Mouse (Mus musculus): ENCODE data around the gene Gm20716.
"Not testable (repeated sequence)": the region's sequence is repeated elsewhere in the genome, so short reads cannot be mapped to it uniquely, and the experiment has no call there.

The Gm20716 gene

DNA sequence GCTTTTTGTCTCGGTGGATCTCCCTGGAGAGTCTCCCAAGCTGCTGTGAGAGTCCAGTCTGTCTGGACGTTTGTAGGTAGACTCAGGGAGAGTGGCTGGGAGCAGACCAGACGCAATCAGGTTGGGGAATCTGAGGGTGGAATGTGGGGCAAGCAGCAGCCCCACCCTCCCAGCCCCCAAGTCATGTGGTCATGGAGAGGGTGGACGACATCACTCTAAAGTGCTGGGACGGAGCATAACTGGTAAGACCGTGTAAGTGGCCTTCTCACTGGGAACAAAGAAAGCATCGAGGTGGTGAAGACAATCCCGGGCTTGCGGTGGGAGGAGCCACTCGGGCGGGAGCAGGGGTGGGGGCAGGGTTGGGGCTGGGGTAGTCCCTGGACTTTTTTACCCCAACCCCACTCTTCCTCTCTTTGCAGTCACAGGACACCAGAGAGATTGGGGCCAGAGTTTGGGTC, 68.6 kb downstream of the Gm20716 start:
- DNase-seq = no peak

DNA sequence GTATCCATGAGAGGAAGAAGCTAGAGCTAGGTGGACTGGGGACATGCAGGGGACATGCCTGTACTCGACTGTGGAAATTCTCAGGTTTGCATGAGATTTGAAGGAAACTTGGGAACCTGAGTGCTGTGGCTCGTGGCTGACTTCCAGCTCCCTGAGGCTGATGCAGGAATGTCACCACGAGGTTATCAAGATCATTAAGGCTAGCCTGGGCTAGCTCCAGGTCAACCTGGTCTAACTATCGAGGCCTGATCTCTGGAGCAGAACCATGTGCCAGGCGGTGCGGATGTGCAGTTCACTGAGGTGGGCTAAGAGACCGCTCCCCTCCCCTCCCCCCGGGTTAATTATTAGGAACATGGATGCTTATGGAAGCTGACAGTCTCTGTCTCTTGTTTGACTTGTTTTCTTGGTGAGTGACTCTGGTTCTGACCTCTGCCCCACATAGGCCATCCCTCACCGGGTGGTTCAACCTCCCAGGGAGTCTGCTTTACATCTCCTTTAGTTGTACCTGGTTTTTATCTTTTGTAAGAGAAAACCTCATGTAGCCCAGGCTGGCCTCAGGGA, 69.7 kb downstream of the Gm20716 start:
- DNase-seq = no peak

- no peak for DNase-seq
Observed at GRCm38 (mm10) chr2:168158911-168159711, 71.1 kb downstream of the Gm20716 start.

DNA sequence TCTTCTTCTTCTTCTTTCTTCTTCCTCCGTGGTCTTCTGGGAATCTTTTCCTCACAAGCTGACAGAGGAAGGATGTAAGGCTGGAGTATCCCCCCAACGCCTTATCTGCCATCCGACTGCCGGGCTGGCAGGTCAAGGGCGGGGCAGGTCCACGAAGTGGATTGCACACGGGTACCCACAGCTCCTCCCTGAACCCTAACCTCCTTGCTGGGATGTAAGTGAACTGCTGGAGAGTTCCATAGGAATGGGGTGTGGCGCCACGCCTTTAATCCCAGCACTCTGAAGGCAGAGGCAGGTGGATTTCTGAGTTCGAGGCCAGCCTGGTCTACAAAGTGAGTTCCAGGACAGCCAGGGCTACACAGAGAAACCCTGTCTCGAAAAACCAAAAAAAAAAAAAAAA, 72.2 kb downstream of the Gm20716 start:
- DNase-seq = not testable (repeated sequence)

GRCm38 (mm10) chr2:168156361-168156760, 73.8 kb downstream of the Gm20716 start:
- no peak for DNase-seq

DNA sequence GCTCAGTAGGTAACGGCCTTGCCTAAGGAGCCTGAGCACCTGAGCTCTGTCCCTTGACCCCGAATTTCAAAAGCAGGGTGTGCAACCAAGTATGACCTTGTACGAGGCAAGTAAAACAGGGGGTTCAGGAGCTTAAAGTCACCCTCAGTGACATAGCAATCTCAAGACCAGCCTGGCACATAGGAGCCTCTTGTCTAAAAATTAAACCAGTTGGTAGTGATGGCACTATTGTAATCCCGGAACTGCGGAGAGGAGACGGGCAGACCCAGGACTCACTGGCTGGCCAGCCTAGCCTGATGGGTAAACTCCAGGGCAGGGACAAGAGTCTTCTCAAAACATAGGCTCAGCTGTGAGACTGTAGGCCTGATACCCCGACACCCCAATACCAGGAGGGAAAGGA, 74.5 kb downstream of the Gm20716 start:
- no peak for DNase-seq

DNA sequence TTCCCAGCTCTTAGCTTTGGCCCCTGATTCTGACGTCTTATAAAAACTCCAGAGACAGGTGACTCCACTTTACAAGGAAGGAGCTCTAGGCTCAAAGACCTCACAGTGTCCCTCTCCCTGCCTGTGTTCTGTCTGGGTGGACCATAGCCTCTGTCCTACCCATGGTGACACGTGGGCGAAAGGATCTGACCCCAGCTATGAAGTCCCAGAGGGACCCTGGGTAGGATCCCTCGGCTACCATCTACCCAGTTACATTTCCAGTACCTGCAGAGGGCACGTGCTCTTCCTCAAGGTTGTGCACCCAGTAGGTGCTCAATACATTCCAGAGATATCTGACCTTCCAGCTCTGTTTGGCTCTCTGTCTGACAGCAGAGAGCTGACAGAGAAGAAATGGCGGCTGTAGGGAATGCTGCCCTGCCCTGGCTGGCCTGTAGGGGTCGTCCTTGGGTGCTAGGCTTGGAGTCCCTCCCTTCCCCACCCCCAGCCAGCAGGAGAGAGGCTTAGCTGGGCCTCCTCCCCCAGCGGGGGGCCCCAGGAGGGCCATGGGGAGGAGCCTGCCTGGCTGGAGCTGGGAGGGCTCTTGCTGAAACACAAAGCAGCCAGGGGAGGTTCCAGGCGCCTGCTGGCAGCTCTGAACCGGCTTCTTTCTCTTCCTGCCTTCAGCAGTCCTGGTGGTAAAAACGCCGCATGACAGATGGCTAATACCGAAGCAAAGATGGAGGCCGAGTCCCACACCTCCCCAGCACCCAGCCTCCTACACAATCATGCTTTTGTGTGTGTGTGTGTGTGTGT, 75.9 kb downstream of the Gm20716 start:
- peak; percentile 55 for DNase-seq

DNA sequence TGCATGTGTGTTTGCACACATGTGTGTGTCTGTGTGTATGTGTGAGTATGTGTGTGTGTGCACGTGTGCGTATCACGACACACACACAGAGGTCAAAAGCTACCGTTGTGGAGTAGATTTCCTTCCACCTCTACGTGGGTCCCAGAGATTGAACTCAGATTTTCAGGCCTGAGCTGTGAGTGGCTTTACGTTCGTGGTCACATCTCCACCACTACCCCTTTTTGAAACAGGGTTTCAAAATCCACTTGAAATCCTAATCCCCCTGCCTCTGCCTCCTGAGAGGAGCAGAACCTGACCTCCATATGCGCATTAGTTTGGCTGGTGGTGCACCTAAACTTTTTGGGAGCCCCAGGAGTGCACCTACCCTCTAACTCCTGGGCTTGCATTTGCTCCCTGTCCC, 80.9 kb downstream of the Gm20716 start:
- DNase-seq = no peak

DNA sequence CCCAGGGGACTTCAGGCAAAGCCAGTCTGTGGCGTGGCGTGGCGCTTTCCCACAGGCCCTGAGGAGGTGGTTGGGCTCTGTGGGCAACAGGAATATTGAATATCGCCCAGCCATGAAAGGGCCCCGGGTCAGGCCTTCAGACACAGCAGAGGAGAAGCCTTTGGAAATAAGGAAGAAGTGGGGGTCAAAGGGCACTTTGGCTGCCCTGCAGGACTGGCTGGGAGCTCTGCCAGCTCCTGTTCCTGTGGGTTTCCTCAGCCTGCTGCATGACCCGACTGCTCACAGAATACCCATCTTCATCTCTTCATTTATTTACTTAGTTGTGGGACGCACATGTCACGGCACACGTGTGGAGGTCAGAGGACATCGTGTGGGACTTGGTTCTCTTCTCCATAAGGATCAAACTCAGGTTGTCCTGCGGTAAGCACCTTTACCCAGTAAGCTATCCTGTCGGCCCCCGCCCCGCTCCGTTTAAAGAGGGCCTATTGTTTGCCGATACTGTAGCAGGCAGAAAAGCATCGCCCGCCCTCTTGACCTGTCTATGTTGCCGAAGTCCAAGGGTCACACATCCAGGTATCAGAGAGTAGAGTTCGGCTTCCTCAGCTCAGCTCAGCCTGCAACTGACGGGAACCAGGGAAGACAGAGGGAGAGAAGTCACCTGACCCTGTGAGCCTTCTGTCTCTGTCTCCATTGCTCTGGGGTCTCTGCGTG, 82.3 kb downstream of the Gm20716 start:
- no peak for DNase-seq

GRCm38 (mm10) chr2:168145437-168145836, 84.7 kb downstream of the Gm20716 start:
- DNase-seq = no peak

DNA sequence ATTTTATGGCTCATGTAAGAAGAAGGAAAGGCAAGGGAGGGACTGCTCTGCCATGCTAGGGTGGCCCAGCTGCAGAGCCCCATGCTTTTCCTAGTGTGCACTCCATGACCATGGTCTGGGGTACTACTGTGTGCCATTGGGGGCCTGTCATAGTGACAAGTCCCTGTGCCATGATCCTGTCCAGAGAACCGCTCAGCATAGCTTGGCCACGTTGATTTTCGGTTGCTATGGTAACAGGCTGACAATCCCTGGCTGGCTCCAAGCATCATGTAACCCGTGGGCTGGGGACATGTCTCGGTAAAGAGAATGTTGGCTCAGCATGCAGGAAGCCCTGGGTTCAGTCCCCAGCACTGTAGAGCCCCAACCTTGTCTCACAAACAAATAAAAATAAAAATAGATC, 86.4 kb downstream of the Gm20716 start:
- no peak for DNase-seq

GRCm38 (mm10) chr2:168137161-168137560, 93.0 kb downstream of the Gm20716 start:
- peak; percentile 44 for DNase-seq

Data from right cerebral cortex, postnatal 4 days (tissue).